In the genomic region with DNA sequence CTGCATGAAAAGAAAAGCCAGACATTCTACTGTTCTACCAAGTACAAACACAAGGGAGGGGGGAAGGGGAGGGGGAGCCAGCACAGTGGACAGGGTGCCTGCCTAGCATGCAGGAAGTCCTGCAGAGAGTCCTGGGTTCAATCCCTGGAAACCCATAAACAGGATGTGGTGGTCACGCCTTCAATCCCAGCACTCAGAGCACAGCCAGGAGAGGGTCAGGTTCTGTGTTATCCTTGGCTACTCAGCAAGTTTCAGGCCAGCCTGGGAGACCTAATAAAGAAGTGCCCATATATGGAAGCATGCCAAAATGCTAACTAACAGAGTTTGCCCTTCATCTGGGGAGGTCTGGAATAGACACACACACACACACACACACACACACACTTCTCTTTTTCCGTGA, we compare ENCODE assay signal across 9 mouse cellular contexts. TPM values are rescaled to one million over a fixed set of nuclear protein-coding genes. Genes with fewer than 3 reads are reported as not detected.
DNase-seq lines count a peak whose midpoint lies in the region; ATAC-seq and TF ChIP-seq lines count a peak whose summit lies in the region.
"Had no signal": no experiment of that assay in that cellular context is flagged by ENCODE, and none has a peak within 500 bp of the region (broad histone marks: within the 10 kb centered on the region; RNA-seq: fewer than 3 reads in every experiment).

No protein-coding gene starts in this region.

- no peak for TF ChIP-seq POLR2A in embryonic fibroblast, embryonic 13.5 days (IDR thresholded peaks at IDR 0.05; ENCODE audit: low read depth, low read length)

- intact Hi-C loops in gastrocnemius, adult 2 months (cut with DNase I), result loop anchor here (5.0 kb wide), 1 partner anchor 43 kb away; no protein-coding TSS in a partner anchor

- peaks cover 9% of the 10 kb centered on the region; the same call in 1 of the 2 replicates for H3K4me1 ChIP-seq in embryonic fibroblast, embryonic 13.5 days (ENCODE audit: control insufficient read depth, insufficient read depth, low read length)
- H3K4me1 ChIP-seq in intestine, embryonic 15.5 days (replicated peaks), result peaks cover 74% of the 10 kb centered on the region
- H3K4me1 ChIP-seq in lung, embryonic 16.5 days (replicated peaks; ENCODE audit: control insufficient read depth, insufficient read depth, low read length), result peaks cover 89% of the 10 kb centered on the region

- no peak for TF ChIP-seq CTCF in gastrocnemius, adult 2 months (IDR thresholded peaks at IDR 0.05)
- no peak for TF ChIP-seq CTCF in embryonic fibroblast, embryonic 13.5 days (IDR thresholded peaks at IDR 0.05; ENCODE audit: borderline replicate concordance, insufficient read depth, low read length)

- peak; percentile 27 for ATAC-seq in intestine, embryonic 15.5 days
- peak; percentile 66 for ATAC-seq in lung, embryonic 16.5 days (ENCODE audit: low read depth)

- H3K9ac ChIP-seq in intestine, embryonic 15.5 days, result no peak overlapping the region
- H3K9ac ChIP-seq in lung, embryonic 16.5 days (ENCODE audit: low read length), result peak overlapping the region; percentile 20; the same call in 1 of the 2 replicates

- H3K9me3 ChIP-seq in intestine, embryonic 15.5 days, result no peaks in the 10 kb centered on the region
- no peaks in the 10 kb centered on the region for H3K9me3 ChIP-seq in lung, embryonic 16.5 days (ENCODE audit: control insufficient read depth, low read length)

- H3K4me2 ChIP-seq in intestine, embryonic 15.5 days (replicated peaks), result no peak overlapping the region
- peak overlapping the region; percentile 48 for H3K4me2 ChIP-seq in lung, embryonic 16.5 days (ENCODE audit: low read depth, low read length)

- WGBS in intestine, embryonic 15.5 days, result 21% methylated on average over 2 of the region's 2 CpGs
- 5% methylated on average over 2 of the region's 2 CpGs for WGBS in lung, embryonic 16.5 days

- H3K36me3 ChIP-seq in intestine, embryonic 15.5 days, result no peaks in the 10 kb centered on the region
- H3K36me3 ChIP-seq in lung, embryonic 16.5 days (ENCODE audit: control insufficient read depth, insufficient read depth, low read length), result no peaks in the 10 kb centered on the region

- H3K27me3 ChIP-seq in intestine, embryonic 15.5 days (replicated peaks), result no peaks in the 10 kb centered on the region
- no peaks in the 10 kb centered on the region for H3K27me3 ChIP-seq in lung, embryonic 16.5 days (ENCODE audit: control insufficient read depth, insufficient read depth, low read depth, low read length)
- H3K27me3 ChIP-seq: CH12.LX had no signal

- peak overlapping the region; percentile 86 for H3K27ac ChIP-seq in gastrocnemius, adult 2 months
- H3K27ac ChIP-seq in embryonic fibroblast, embryonic 13.5 days (ENCODE audit: insufficient read depth, low read length), result peak overlapping the region; percentile 67
- H3K27ac ChIP-seq in intestine, embryonic 15.5 days, result peak overlapping the region; percentile 87
- peak overlapping the region; percentile 98 for H3K27ac ChIP-seq in lung, embryonic 16.5 days (ENCODE audit: low read length)

- peak overlapping the region; percentile 64 for H3K4me3 ChIP-seq in gastrocnemius, adult 2 months
- H3K4me3 ChIP-seq in embryonic fibroblast, embryonic 13.5 days (ENCODE audit: insufficient read depth, low read length), result no peak overlapping the region
- no peak overlapping the region for H3K4me3 ChIP-seq in intestine, embryonic 15.5 days (replicated peaks)
- no peak overlapping the region for H3K4me3 ChIP-seq in lung, embryonic 16.5 days (ENCODE audit: low read length)

- DNase-seq in gastrocnemius, adult 2 months, result peak; percentile 44
- DNase-seq in gastrocnemius, postnatal 4 days (ENCODE audit: low spot score in 2 of 2), result no peak
- no peak for DNase-seq in thymus, postnatal 10 days (ENCODE audit: low spot score in 2 of 2)
- DNase-seq in gastrocnemius, postnatal 10 days, result no peak
- DNase-seq in urinary bladder, postnatal 4 days (ENCODE audit: low spot score in 2 of 2), result no peak

RNA-seq across cellular contexts. Expression of a gene that starts 47.1 kb away (rescaled TPM):
- total RNA-seq in gastrocnemius, adult 2 months (2021), result 10 to 100 TPM; 29.2 to 47.3 TPM
- 10 to 100 TPM; 70.0 to 78.2 TPM for total RNA-seq in gastrocnemius, postnatal 4 days (2021)
- polyA plus RNA-seq in embryonic fibroblast, embryonic 13.5 days (2011; ENCODE audit: insufficient read length, low read depth, missing spikeins), result 18.0 and 20.5 TPM in 2 replicates
- 23.5 and 26.0 TPM in 2 replicates for polyA plus RNA-seq in intestine, embryonic 15.5 days (2015; fragmentation: Nextera tagmentation; extraction: Ambion mirVana)
- 19.7 and 20.7 TPM in 2 replicates for polyA plus RNA-seq in lung, embryonic 16.5 days (2015; fragmentation: Nextera tagmentation; extraction: Ambion mirVana)
- 10 to 100 TPM; 53.4 to 54.4 TPM for total RNA-seq in gastrocnemius, postnatal 10 days (2021)
